Mouse (Mus musculus) frontal cortex, postnatal 36 days (tissue): ENCODE data around the gene Mapt.
A peak's percentile ranks its signal among the peaks of the same experiment; 100 is the strongest.
"Not testable (repeated sequence)": the region's sequence is repeated elsewhere in the genome, so short reads cannot be mapped to it uniquely, and the experiment has no call there.

Source experiments
- DNase-seq, 2 experiments: peaks; one replicate each; pipeline ENCODE4 v3.0.0; 2022; ENCODE audit warnings: low spot score in 2 of 2

Mapt gene

GRCm38 (mm10) chr11:104233101-104233500 lies 1.9 kb downstream of the Mapt start:
- DNase-seq = no peak

GRCm38 (mm10) chr11:104233574-104234206 lies 2.5 kb downstream of the Mapt start:
- DNase-seq = no peak

- DNase-seq = no peak
Measured at GRCm38 (mm10) chr11:104234680-104235079, 3.5 kb downstream of the Mapt start.

- no peak for DNase-seq
Measured at GRCm38 (mm10) chr11:104235881-104236280, 4.7 kb downstream of the Mapt start.

GRCm38 (mm10) chr11:104237226-104237625 lies 6.0 kb downstream of the Mapt start:
- peak in 1 of 2 experiments; percentile 65 for DNase-seq

- no peak for DNase-seq
Measured at GRCm38 (mm10) chr11:104237958-104238747, 7.0 kb downstream of the Mapt start.

GRCm38 (mm10) chr11:104245478-104245877 lies 14.3 kb downstream of the Mapt start:
- not testable (repeated sequence) for DNase-seq

- DNase-seq = no peak
Measured at GRCm38 (mm10) chr11:104246171-104246694, 15.0 kb downstream of the Mapt start.

- DNase-seq = no peak
Measured at GRCm38 (mm10) chr11:104247141-104247717, 16.0 kb downstream of the Mapt start.

GRCm38 (mm10) chr11:104249420-104249819 lies 18.2 kb downstream of the Mapt start:
- DNase-seq = peak in 1 of 2 experiments; percentile 23

GRCm38 (mm10) chr11:104251121-104251520 lies 19.9 kb downstream of the Mapt start:
- peak; percentile 62 to 81 for DNase-seq

- no peak for DNase-seq
Measured at GRCm38 (mm10) chr11:104252094-104252493, 20.9 kb downstream of the Mapt start.

- peak; percentile 80 to 85 for DNase-seq
Measured at GRCm38 (mm10) chr11:104254408-104255039, 23.3 kb downstream of the Mapt start.

GRCm38 (mm10) chr11:104256179-104256578 lies 25.0 kb downstream of the Mapt start:
- DNase-seq = no peak

GRCm38 (mm10) chr11:104258991-104259390 lies 27.8 kb downstream of the Mapt start:
- no peak for DNase-seq

GRCm38 (mm10) chr11:104264683-104265082 lies 33.5 kb downstream of the Mapt start:
- DNase-seq = no peak

- DNase-seq = no peak
Measured at GRCm38 (mm10) chr11:104265669-104266068, 34.5 kb downstream of the Mapt start.

GRCm38 (mm10) chr11:104267380-104267779 lies 36.2 kb downstream of the Mapt start:
- peak; percentile 38 to 47 for DNase-seq

GRCm38 (mm10) chr11:104269385-104269822 lies 38.2 kb downstream of the Mapt start:
- DNase-seq = no peak

- DNase-seq = no peak
Measured at GRCm38 (mm10) chr11:104270452-104270851, 39.3 kb downstream of the Mapt start.

GRCm38 (mm10) chr11:104270876-104271275 lies 39.7 kb downstream of the Mapt start:
- DNase-seq = no peak

GRCm38 (mm10) chr11:104271876-104272275 lies 40.7 kb downstream of the Mapt start:
- peak in 1 of 2 experiments; percentile 45 for DNase-seq
